15 mouse cellular contexts compared by ENCODE assay signal in genomic region chr5:125583836-125584235, GRCm38 (mm10). TPM values are rescaled to one million over a fixed set of nuclear protein-coding genes. Genes with fewer than 3 reads are reported as not detected.
DNase-seq lines count a peak whose midpoint lies in the region; ATAC-seq and TF ChIP-seq lines count a peak whose summit lies in the region.
"Had no signal": no experiment of that assay in that cellular context is flagged by ENCODE, and none has a peak within 500 bp of the region (broad histone marks: within the 10 kb centered on the region; RNA-seq: fewer than 3 reads in every experiment).

No protein-coding gene starts in this region.

- 62% methylated on average over 8 of the region's 8 CpGs for WGBS in midbrain, postnatal 0 days
- 76% methylated on average over 8 of the region's 8 CpGs for WGBS in midbrain, embryonic 13.5 days
- WGBS in limb, embryonic 10.5 days: 71% methylated on average over 8 of the region's 8 CpGs

- no peak for TF ChIP-seq CTCF in midbrain, postnatal 0 days (IDR thresholded peaks at IDR 0.05)

- no peak overlapping the region for H3K4me3 ChIP-seq in midbrain, postnatal 0 days (ENCODE audit: low read depth, low read length)
- H3K4me3 ChIP-seq in midbrain, embryonic 13.5 days (replicated peaks): no peak overlapping the region
- H3K4me3 ChIP-seq in limb, embryonic 10.5 days: no peak overlapping the region
- H3K4me3 ChIP-seq: embryonic facial prominence, embryonic 13.5 days had no signal

- intact Hi-C loops in left cerebral cortex, postnatal 25 days (cut with DNase I): loop anchor here (2.0 kb wide), 1 partner anchor 51 kb away; no protein-coding TSS in a partner anchor

- no peaks in the 10 kb centered on the region for H3K4me1 ChIP-seq in midbrain, postnatal 0 days (ENCODE audit: insufficient read depth, low read length)
- peaks cover 2% of the 10 kb centered on the region; the same call in 1 of the 2 replicates for H3K4me1 ChIP-seq in midbrain, embryonic 13.5 days (replicated peaks)
- peaks cover 3% of the 10 kb centered on the region; the same call in 1 of the 2 replicates for H3K4me1 ChIP-seq in limb, embryonic 10.5 days

- peak; percentile 36 to 37 for DNase-seq in cerebellum, postnatal 14 days
- DNase-seq in cerebellum, adult 9-11 months: no peak
- peak; percentile 49 for DNase-seq in midbrain, postnatal 0 days (ENCODE audit: low spot score)
- DNase-seq in brain, adult 2 months (ENCODE audit: low read depth, low spot score): peak; percentile 83
- DNase-seq in left cerebral cortex, postnatal 25 days (ENCODE audit: low spot score in 2 of 2): peak; percentile 55 to 84
- no peak for DNase-seq in lung, postnatal 4 days
- no peak for DNase-seq in limb, embryonic 10.5 days (ENCODE audit: low spot score)
- DNase-seq: heart, postnatal 36 days had no signal

- H3K27me3 ChIP-seq in midbrain, postnatal 0 days (ENCODE audit: insufficient read depth, low read length): no peaks in the 10 kb centered on the region
- H3K27me3 ChIP-seq in midbrain, embryonic 13.5 days: no peaks in the 10 kb centered on the region
- H3K27me3 ChIP-seq in limb, embryonic 10.5 days (ENCODE audit: low read depth, poor library complexity, severe bottlenecking): no peaks in the 10 kb centered on the region
- H3K27me3 ChIP-seq: embryonic facial prominence, embryonic 13.5 days had no signal

- H3K36me3 ChIP-seq in midbrain, postnatal 0 days (ENCODE audit: insufficient read depth, low read length): no peaks in the 10 kb centered on the region
- H3K36me3 ChIP-seq in midbrain, embryonic 13.5 days: no peaks in the 10 kb centered on the region
- no peaks in the 10 kb centered on the region for H3K36me3 ChIP-seq in limb, embryonic 10.5 days
- H3K36me3 ChIP-seq: embryonic facial prominence, embryonic 13.5 days had no signal

- H3K27ac ChIP-seq in midbrain, postnatal 0 days (ENCODE audit: low read depth, low read length): no peak overlapping the region
- no peak overlapping the region for H3K27ac ChIP-seq in midbrain, embryonic 13.5 days
- no peak overlapping the region for H3K27ac ChIP-seq in limb, embryonic 10.5 days
- H3K27ac ChIP-seq: embryonic facial prominence, embryonic 13.5 days; liver, embryonic 14.5 days; stomach, postnatal 0 days had no signal

- H3K4me2 ChIP-seq in midbrain, postnatal 0 days (ENCODE audit: low read depth, low read length, poor library complexity, severe bottlenecking): no peak overlapping the region
- H3K4me2 ChIP-seq in midbrain, embryonic 13.5 days (replicated peaks): no peak overlapping the region
- H3K4me2 ChIP-seq: embryonic facial prominence, embryonic 13.5 days had no signal

- no peaks in the 10 kb centered on the region for H3K9me3 ChIP-seq in midbrain, postnatal 0 days (ENCODE audit: low read length)
- H3K9me3 ChIP-seq in midbrain, embryonic 13.5 days: no peaks in the 10 kb centered on the region
- H3K9me3 ChIP-seq in limb, embryonic 10.5 days (replicated peaks): no peaks in the 10 kb centered on the region
- H3K9me3 ChIP-seq: embryonic facial prominence, embryonic 13.5 days had no signal

- no peak overlapping the region for H3K9ac ChIP-seq in midbrain, postnatal 0 days (replicated peaks; ENCODE audit: low read length, poor library complexity, severe bottlenecking)
- H3K9ac ChIP-seq in midbrain, embryonic 13.5 days (replicated peaks): no peak overlapping the region
- H3K9ac ChIP-seq: embryonic facial prominence, embryonic 13.5 days; liver, embryonic 14.5 days had no signal

- ATAC-seq in midbrain, postnatal 0 days (ENCODE audit: low FRiP score): no peak
- no peak for ATAC-seq in midbrain, embryonic 13.5 days
- ATAC-seq: CD4-positive, CD25-positive, alpha-beta regulatory T cell, adult 4 months; intestine, postnatal 0 days had no signal

RNA-seq across cellular contexts. Expression of gene Tmem132b, which starts 52.3 kb away (rescaled TPM):
- total RNA-seq in midbrain, postnatal 0 days (2014; rRNA removed): 27.8 and 36.2 TPM in 2 replicates
- polyA plus RNA-seq in midbrain, postnatal 0 days (2015; fragmentation: Nextera tagmentation; extraction: Ambion mirVana): 4.8 and 6.4 TPM in 2 replicates
- polyA plus RNA-seq in midbrain, embryonic 13.5 days (2015; fragmentation: Nextera tagmentation; extraction: Ambion mirVana): 2.5 and 2.7 TPM in 2 replicates
- total RNA-seq in left cerebral cortex, postnatal 25 days (2021): 100 to 1,000 TPM; 125 to 141 TPM
- 0.03 TPM in 1 of 2 replicates, not detected in the other for polyA plus RNA-seq in limb, embryonic 10.5 days (2016; fragmentation: Nextera tagmentation; extraction: Ambion mirVana)
- total RNA-seq: heart, postnatal 36 days; megakaryocyte progenitor cell, adult 5-6 weeks had no signal
- polyA plus RNA-seq: liver, embryonic 14.5 days had no signal

Comparison
In these comparisons a context has a peak if more than half of its experiments do, and no peak if none do; other contexts are left out.
1. DNase-seq: peak in cerebellum, postnatal 14 days (2 of 2), midbrain, postnatal 0 days (single experiment), brain, adult 2 months (single experiment) and left cerebral cortex, postnatal 25 days (2 of 2); none in cerebellum, adult 9-11 months (single experiment), lung, postnatal 4 days (0 of 2) and limb, embryonic 10.5 days (single experiment).